Mouse (Mus musculus): Measurements from ENCODE around the gene Kazn.

The Kazn gene

GRCm38 (mm10) chr4:142077572-142078271 is 161.5 kb downstream of the Kazn start:
- peak; percentile 72 for DNase-seq (ENCODE audit: low spot score)

GRCm38 (mm10) chr4:142076883-142077282 is 162.3 kb downstream of the Kazn start:
- no peak for DNase-seq (ENCODE audit: low spot score)

- no peak for DNase-seq (ENCODE audit: low spot score)
Observed at GRCm38 (mm10) chr4:142075931-142076330, 163.3 kb downstream of the Kazn start.

GRCm38 (mm10) chr4:142074060-142074732 is 165.0 kb downstream of the Kazn start:
- DNase-seq (ENCODE audit: low spot score): no peak

GRCm38 (mm10) chr4:142071243-142071991 is 167.8 kb downstream of the Kazn start:
- no peak for DNase-seq (ENCODE audit: low spot score)

GRCm38 (mm10) chr4:142070840-142071239 is 168.4 kb downstream of the Kazn start:
- no peak for DNase-seq (ENCODE audit: low spot score)

- DNase-seq (ENCODE audit: low spot score): no peak
Observed at GRCm38 (mm10) chr4:142068899-142069812, 170.0 kb downstream of the Kazn start.

GRCm38 (mm10) chr4:142066576-142066975 is 172.6 kb downstream of the Kazn start:
- DNase-seq (ENCODE audit: low spot score): no peak

GRCm38 (mm10) chr4:142065835-142066234 is 173.4 kb downstream of the Kazn start:
- peak; percentile 34 for DNase-seq (ENCODE audit: low spot score)

GRCm38 (mm10) chr4:142065270-142065669 is 173.9 kb downstream of the Kazn start:
- peak; percentile 39 for DNase-seq (ENCODE audit: low spot score)

GRCm38 (mm10) chr4:142064582-142065228 is 174.5 kb downstream of the Kazn start:
- no peak for DNase-seq (ENCODE audit: low spot score)

GRCm38 (mm10) chr4:142063057-142063534 is 176.1 kb downstream of the Kazn start:
- no peak for DNase-seq (ENCODE audit: low spot score)

GRCm38 (mm10) chr4:142061485-142062240 is 177.5 kb downstream of the Kazn start:
- DNase-seq (ENCODE audit: low spot score): no peak

GRCm38 (mm10) chr4:142060455-142061378 is 178.5 kb downstream of the Kazn start:
- DNase-seq (ENCODE audit: low spot score): no peak

GRCm38 (mm10) chr4:142059841-142060193 is 179.4 kb downstream of the Kazn start:
- no peak for DNase-seq (ENCODE audit: low spot score)

- DNase-seq (ENCODE audit: low spot score): no peak
Observed at GRCm38 (mm10) chr4:142059113-142059840, 179.9 kb downstream of the Kazn start.

- no peak for DNase-seq (ENCODE audit: low spot score)
Observed at GRCm38 (mm10) chr4:142057529-142058216, 181.5 kb downstream of the Kazn start.

GRCm38 (mm10) chr4:142055600-142055999 is 183.6 kb downstream of the Kazn start:
- DNase-seq (ENCODE audit: low spot score): no peak

All from ovary, adult 18-20 months (tissue).